Mouse (Mus musculus): ENCODE results near the gene Gnas.

Gene Gnas

DNA sequence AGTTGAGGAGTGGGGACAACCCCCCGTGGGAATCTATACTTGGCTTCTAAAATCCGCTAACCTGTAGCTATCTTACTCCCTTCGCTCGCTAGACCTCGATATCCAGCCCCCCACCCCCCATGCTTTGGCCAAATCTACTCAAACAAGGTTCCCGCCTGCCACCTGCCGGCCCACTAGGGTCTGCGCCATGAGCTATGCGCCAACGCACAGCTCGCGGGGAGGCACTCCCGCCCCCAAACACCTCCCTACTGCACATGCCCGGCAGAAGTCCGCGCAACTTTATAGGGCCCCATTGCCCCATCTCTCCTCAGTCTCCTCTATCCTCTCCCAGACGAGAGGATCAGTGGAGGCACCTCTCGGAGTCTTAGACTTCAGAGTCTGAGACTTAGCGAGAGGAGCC is at the start of gene Gnas:
TSS of gene Gnas (plus strand) at position 310 of the 400 bp plus-strand sequence.
- peak; percentile 83 for DNase-seq

DNA sequence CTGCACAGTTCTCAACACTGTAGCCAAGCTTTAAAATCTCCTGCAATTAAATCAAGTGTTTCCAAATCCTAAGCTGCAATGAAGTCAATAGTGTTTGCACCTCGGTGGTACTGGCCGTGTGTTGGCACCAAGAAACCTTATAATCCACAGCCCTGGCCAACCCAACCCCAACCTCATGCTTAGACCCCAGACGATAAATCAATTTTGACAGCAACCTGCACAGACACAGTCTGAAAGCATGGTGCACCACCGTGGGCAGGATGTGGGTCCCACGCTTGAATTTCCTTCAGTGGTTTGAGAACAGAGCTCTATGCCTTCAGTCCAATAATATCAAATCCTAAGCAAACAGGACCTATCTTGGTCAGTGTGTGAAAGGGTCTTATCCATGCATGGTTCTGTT is 41.7 kb upstream of the Gnas start:
- DNase-seq: no peak

GRCm38 (mm10) chr2:174251963-174252362 is 32.2 kb upstream of the Gnas start:
- no peak for DNase-seq

DNA sequence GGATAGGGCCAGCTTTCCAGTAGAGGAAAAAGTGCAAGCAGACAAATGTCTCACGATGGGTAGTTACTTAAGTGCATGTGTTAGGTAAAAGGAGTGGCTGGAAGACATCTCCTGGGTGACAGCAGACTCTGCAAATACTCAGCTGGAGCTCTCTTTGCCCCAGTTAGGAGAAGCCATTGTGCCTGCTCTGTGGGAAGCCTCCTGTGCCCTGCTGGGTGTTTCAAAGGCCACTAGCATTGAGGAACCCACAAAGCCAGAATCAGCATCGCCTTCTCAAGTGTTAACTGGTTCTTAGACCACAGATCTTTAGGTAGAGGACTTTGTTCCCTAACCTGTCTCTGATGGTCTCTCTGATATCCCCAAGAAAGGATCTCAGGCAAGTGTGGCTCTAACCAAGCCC is 26.8 kb upstream of the Gnas start:
- no peak for DNase-seq

- peak; percentile 50 for DNase-seq
These were observed 24.1 kb upstream of the Gnas start for GRCm38 (mm10) chr2:174260004-174260403.

DNA sequence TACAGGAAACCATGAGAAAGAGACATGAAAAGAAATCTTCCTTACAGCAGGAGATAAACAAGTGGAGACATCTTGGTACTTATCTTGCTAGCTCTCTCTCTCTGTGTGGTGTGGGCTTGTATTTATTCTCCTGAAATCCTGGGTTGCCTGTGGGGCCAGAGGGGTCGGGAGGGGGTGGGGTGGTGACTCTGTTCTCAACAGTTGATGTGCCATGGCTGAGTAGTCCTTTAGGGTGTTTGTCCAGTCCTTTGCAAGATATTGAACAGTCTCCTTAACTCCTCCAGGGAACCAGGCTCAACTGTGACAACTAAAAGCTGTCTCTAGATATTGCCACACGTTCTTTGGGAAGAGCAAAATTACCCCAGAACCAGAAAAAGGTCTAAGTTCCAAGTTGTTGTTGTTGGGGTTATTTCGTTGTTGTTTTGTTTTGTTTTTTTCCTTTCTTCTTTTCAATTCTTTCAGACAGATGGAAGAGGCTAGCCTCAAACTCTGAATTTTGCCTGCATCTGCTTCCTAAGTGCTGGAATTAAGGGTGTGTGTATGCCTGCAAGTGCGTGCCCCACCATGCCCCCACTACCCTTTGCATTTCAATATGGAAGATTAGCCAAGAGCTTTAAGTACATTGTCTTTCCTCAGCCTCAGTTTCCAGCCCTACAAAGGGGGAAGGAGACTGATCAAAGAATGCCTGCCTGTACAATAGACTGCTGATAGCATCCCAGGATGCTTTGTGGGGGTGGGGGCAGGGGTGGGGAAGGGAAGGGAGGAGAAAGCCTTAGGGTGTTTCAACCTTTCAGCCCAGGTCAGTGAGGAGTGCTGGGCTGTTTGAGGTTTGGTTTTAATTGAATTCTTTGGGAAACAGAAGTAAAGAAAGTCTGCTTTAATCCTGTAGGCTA is 23.0 kb upstream of the Gnas start:
- no peak for DNase-seq

- DNase-seq: no peak
These were observed 22.3 kb upstream of the Gnas start for GRCm38 (mm10) chr2:174261801-174262200.

DNA sequence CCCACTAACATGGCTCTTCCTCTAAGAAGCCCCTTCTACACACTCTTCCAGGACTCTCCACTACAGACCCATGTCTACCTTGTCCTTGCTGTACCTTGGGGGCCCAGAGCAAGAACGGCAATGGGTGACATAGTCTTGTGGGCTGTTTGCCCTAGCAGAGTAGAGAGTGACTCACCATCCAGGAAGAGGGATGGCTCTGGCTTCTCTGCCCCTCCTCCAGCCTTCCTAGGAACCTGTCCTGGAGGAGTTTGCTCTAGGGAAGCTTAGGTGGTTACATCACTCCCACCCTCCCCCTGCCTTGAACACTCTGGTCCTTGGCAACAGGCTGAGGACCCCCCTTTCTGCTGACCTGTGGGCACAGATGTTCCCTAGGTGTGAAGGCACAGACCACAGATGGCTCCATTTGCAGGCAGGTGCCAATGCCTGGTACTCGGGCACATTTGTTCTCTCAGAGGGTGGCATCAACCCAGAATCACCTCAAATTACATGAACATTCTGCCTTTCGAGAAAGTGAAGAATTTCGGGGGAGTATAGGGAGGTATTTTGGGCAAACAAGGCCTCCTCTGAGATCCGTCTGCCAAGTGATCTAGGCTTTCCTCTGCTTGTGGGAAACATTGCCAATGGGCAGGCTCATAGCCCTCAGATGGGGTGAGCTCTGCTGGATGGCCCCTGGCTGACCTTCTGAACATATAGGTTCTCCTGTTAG is 20.9 kb upstream of the Gnas start:
- no peak for DNase-seq

DNA sequence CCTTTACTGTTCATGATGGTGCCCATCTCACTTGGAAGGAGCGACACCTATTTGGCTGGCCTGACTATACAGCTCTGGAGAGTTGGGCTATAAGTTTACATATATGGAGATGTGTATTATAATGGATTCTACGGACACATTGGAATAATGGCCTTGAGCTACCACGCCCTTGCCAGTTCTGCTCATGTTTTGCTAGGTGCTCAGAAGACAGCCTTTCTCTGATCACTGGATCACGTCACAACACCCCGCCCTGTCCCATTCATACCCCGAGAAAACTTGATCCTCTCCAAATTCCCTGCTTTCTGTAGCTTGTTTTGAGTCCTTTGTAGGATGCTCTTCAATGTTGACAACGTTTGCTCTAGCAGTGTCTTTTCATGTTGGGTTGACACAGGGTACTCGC is 19.9 kb upstream of the Gnas start:
- DNase-seq: no peak

DNA sequence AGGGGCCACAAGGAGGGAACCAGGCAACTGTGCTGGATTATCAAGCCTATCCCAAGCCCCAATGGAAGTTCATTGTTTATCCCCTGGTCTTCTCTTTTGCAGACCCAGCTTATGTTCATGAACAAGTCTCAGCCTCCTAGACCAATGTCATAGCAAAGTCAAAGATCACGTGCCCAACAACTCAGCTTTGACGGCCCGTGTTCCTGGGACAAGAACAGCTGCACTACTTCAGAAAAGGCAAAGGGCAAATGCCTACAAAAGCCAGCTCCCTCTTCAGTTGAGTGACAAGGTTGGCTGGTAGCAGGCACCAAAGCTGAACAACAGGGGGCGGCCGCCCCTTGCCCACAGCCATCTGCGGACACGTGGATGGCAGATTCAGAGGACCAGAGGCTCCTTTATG is 13.7 kb upstream of the Gnas start:
- no peak for DNase-seq

GRCm38 (mm10) chr2:174271459-174271858 is 12.7 kb upstream of the Gnas start:
- DNase-seq: no peak

DNA sequence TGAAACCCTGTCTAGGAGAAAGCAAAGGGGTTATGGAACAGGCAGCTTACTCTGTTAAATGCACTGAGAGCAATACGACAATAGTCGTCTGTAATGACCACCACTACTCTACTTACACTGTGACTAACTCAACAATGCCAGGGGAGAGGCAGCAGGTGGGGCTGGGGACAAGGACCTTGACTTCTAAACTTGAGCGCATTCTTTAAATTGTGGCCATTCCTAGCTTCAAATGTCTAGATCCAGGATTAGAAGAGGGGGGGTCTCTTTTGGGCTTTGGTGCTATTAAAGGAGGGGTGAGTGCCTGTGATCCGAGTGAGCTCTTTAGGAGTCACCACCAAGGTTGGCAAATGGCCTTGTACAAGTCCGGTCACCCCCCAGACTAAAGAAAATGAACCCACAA is 11.0 kb upstream of the Gnas start:
- DNase-seq: no peak

GRCm38 (mm10) chr2:174273961-174274360 is 10.2 kb upstream of the Gnas start:
- no peak for DNase-seq

GRCm38 (mm10) chr2:174279771-174280170 is 4.3 kb upstream of the Gnas start:
- DNase-seq: no peak

DNA sequence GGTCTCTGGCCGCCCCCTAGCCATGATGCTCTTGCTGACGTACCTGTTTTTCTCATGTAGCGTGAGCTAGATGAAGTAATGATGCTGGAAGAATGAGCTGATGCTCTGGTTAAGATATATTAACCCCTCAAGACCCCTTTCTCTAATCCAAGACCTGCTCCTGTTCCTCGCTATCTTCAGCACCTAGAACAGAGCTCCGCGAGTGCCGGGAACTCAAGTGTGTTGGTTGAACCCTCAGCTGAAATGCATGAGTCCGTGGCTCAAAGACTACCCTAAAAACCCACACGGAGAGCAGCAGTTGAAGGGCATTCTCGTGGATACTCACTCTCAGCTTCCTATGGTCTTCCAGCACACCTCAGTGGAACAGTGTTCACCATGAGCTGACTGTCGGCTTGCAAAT is 779 bp upstream of the Gnas start:
- no peak for DNase-seq

GRCm38 (mm10) chr2:174284807-174285457 is 812 bp downstream of the Gnas start:
- DNase-seq: peak; percentile 65

GRCm38 (mm10) chr2:174285921-174286470 is 1.9 kb downstream of the Gnas start:
- no peak for DNase-seq

DNA sequence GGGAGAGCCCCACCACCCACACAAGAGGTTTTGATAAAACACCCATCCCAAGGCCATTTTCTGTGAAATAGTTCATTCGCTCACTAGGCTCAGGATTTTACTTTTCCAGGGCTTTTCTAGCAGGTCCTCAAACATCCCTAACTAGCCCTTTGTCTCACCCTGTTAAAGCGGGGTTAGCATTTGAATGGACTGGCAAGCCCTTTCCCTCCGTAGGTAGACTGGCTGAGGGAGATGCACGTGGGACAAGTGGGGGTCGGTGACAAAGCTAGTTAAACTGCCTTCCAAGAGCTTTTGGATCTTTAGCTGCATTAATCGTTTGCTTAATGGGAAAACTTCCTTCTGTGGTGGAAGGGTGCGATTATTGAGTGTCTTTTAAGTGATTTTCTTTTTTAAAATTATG is 3.8 kb downstream of the Gnas start:
- no peak for DNase-seq

GRCm38 (mm10) chr2:174288673-174289430 is 4.7 kb downstream of the Gnas start:
- DNase-seq: no peak

DNA sequence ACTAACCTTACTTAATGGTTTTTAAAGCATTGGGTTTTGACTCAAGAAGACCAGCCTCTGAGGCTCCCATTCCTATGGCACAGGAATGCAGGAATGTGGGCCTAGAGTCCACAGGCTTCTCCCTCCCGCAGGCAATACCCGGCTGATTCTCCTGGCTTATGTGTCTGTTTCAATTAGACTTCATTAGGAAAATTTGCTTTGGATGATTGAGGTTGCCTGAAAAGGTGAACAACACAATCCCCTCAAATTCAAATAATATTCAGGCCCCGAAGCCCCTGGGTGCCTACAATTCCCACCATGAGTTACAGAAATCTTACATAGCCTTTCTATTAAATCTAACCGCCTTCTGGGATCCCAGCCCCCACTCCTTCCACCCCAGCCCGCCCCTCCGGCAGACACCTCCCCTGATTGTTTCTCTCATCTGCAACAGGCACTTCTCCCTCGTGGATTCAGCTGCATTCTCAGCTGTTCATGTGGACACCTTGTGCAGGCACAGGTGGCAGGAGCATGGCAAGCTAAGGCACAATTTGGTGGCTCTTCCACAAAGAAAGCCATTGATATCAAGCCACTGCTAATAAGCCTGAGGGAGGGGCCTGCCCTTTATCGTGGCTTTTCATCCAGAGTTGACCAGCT is 7.0 kb downstream of the Gnas start:
- DNase-seq: no peak

GRCm38 (mm10) chr2:174291662-174292030 is 7.5 kb downstream of the Gnas start:
- no peak for DNase-seq

GRCm38 (mm10) chr2:174294457-174294856 is 10.3 kb downstream of the Gnas start:
- peak; percentile 68 for DNase-seq

All from embryo, embryonic 11 days (tissue).